Mouse (Mus musculus) limb, embryonic 11.5 days (tissue): ENCODE results near the gene Med28. TPM values are rescaled to one million over a fixed set of nuclear protein-coding genes. Genes with fewer than 3 reads are reported as not detected.

Source experiments
- polyA plus RNA-seq: library from polyadenylated mRNA; unstranded; fragments of >200 nt; fragmentation: Nextera tagmentation; extraction: Ambion mirVana; gene quantifications from 2 replicates; pipeline ENCODE4 v1.2.1, GENCODE M21; 2014

The Med28 gene
- polyA plus RNA-seq, 1 experiment from 2014 or later, result 312 TPM

Other genes starting within 250 kb of the Med28 start
- gene Qdpr, start 70.0 kb upstream of the Med28 start, polyA plus RNA-seq, result 110 and 118 TPM in 2 replicates
- not detected in 2 replicates for gene Clrn2, start 66.5 kb upstream of the Med28 start, polyA plus RNA-seq
- 98.3 and 104 TPM in 2 replicates for gene Lap3, start 26.9 kb upstream of the Med28 start, polyA plus RNA-seq
- gene Fam184b, start 119.4 kb downstream of the Med28 start, polyA plus RNA-seq, result 0.85 and 0.87 TPM in 2 replicates
- gene Ncapg, start 149.7 kb downstream of the Med28 start, polyA plus RNA-seq, result 83.7 and 84.7 TPM in 2 replicates